Mouse (Mus musculus) left cerebral cortex, postnatal 4 days (tissue): ENCODE measurements around the gene Arid1a. TPM values are rescaled to one million over a fixed set of nuclear protein-coding genes. Genes with fewer than 3 reads are reported as not detected.
A peak's percentile ranks its signal among the peaks of the same experiment; 100 is the strongest.
"Not testable (repeated sequence)": the region's sequence is repeated elsewhere in the genome, so short reads cannot be mapped to it uniquely, and the experiment has no call there.

Experiments
- DNase-seq: peaks from one replicate; pipeline ENCODE4 v3.0.0-alpha.2; 2022
- intact Hi-C: fragments of 180-260 bp; cut with DNase I; formaldehyde crosslinking; loops from one replicate; pipeline ENCODE4 v1.15.1; 2025
- total RNA-seq, 2 experiments: library from RNA; stranded (reverse); gene quantifications; 2 replicates each; pipeline ENCODE4 v1.2.3; 2021

Gene Arid1a
- total RNA-seq, 2 experiments from 2014 or later, result 114 to 121 TPM

- intact Hi-C loops, result no loop called here
Measured at GRCm38 (mm10) chr4:133657829-133658458, 98.6 kb downstream of the Arid1a start.

DNA sequence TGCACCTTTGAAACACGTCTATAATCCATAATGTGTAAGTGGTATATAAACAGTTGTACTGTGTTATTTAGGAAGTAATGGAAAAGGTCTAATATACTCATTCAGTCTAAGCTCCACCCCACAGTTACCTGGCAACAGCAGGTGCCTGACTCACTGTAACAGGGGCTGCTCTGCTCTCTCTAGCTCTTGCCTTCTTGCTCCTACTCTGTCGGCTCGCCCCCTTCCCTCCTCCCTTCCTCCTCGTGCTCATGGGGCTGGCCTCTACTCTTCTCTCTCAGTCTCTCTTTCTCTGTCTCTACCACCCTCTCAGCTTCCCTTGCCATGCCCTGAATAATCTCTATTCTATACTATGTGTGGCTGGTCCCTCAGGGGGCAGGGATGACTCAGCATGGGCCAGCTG, 99.6 kb downstream of the Arid1a start:
- DNase-seq, result no peak
- intact Hi-C loops, result no loop called here

More at GRCm38 (mm10) chr4:133657829-133658458, 98.6 kb downstream of the Arid1a start:
- no peak for DNase-seq

- DNase-seq, result no peak
- intact Hi-C loops, result no loop called here
Measured at GRCm38 (mm10) chr4:133656294-133656693, 100.3 kb downstream of the Arid1a start.

DNA sequence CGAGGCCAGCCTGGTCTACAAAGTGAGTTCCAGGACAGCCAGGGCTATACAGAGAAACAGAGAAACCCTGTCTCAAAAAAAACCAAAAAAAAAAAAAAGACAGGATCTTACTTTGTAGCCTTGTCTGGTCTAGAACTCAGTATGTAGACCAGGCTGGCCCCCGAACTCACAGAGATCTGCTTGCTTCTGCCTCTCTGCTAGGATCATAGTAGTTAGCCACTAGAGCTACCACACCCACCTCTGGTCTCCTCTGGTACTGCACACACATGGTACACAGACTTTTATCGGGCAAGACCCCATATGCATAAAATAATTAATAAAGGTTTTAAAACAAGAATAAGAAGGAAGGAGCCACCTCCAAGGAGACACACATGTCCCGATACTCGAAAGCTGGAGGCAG, 102.5 kb downstream of the Arid1a start:
- intact Hi-C loops, result not testable (repeated sequence)

DNA sequence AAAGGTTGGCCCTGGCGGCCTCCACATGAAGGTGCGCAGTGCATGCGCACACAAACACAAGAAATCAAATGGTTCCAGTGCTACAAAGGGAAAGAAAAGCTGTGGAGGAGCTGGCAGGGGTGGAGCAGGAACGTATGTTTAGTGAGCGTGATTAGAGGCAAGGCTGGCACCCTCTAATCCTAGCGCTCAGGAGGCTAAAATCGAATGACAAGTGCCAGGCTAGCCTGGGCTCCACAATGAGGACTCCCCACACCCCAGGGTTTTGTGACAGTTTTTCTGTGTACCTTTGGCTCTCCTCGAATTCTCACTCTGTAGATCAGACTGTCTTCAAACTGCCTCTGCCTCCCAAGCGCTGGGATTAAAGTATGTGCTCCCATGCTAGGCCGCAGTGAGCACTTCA, 103.8 kb downstream of the Arid1a start:
- DNase-seq, result no peak

More for the DNA sequence above, 102.5 kb downstream of the Arid1a start:
- DNase-seq, result not testable (repeated sequence)

GRCm38 (mm10) chr4:133651986-133652385, 104.6 kb downstream of the Arid1a start:
- intact Hi-C loops, result no loop called here
- no peak for DNase-seq

More for the DNA sequence above, 103.8 kb downstream of the Arid1a start:
- intact Hi-C loops, result no loop called here

- no peak for DNase-seq
- intact Hi-C loops, result no loop called here
Measured at GRCm38 (mm10) chr4:133651445-133651844, 105.1 kb downstream of the Arid1a start.

DNA sequence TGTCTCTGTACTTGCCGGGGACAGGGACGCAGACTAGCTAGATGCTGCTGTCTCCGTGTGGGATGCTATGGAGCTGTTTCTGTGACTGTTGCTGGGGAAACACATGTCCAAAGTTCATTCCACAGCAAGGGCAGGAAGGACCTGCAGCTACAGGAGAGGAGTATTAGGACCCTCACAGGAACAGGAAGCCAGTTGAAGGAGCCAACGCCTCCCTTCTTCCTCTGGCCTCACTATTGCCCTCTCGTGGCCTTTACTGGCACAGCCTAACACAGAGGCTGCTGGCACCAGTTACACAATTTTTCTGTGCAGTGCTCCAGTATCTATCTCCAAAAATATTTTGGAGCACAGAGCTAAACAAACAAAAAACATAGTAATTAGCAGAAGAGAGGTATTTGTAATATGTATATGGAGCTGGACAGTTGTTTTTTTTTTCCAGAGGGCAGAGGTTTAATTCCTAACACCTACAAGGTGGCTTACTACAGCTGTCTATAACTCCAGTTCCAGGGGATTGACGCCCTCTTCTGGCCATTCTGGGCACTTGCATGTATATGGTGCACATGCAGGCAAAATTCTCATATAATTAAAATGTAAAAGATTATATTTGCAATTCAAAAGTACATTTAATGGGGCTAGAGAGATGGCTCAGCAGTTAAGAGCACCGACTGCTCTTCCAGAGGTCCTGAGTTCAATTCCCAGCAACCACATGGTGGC, 106.4 kb downstream of the Arid1a start, which contains the start of gene Zdhhc18:
TSS of gene Zdhhc18 (minus strand) at position 166 of the 711 bp plus-strand sequence.
- DNase-seq, result peak; percentile 80
- intact Hi-C loops, result no loop called here

GRCm38 (mm10) chr4:133649464-133649863, 107.1 kb downstream of the Arid1a start:
- DNase-seq, intact Hi-C loops: not testable (repeated sequence)

DNA sequence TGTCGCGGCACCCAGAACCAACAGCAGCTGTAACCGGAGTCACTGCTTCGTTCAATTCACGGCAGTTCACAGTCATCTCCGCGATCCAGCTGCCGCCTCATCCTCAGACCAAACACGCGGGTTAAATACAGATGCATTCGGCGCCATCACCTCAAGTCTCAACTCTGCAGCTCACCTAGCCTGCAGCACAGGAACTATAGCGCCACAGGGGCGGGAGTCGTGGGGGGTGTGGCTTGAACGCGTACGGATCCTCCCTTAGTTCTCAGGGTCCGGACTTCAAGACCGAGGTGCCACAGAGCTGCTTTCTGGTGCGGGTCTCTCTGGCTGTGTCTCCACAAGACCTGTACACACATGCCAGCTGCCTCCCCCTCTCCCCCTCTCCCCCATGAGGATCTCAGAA, 110.9 kb downstream of the Arid1a start:
- intact Hi-C loops, result no loop called here
- DNase-seq, result no peak

- intact Hi-C loops, result no loop called here
- DNase-seq, result no peak
Measured at GRCm38 (mm10) chr4:133645195-133645594, 111.4 kb downstream of the Arid1a start.

DNA sequence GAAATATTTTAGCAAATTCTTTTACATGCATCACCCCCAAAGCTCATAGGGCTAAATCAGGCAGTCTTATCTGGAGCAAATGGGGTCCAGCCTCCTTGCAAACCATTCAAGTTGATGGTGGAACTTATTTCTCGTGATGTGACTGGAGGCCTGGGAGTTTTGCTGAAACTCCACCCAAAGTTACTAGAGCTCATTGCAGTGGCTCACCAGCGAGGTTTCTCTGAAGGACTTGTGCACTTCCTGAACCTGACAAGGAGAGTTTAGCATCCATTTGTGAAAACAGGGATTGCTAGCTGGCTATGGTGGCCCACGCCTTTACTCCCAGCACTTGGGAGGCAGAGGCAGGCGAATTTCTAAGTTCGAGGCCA, 122.5 kb downstream of the Arid1a start:
- DNase-seq, result no peak
- intact Hi-C loops, result no loop called here

- DNase-seq, result peak; percentile 84
- intact Hi-C loops, result no loop called here
Measured at GRCm38 (mm10) chr4:133633332-133634042, 123.1 kb downstream of the Arid1a start.

DNA sequence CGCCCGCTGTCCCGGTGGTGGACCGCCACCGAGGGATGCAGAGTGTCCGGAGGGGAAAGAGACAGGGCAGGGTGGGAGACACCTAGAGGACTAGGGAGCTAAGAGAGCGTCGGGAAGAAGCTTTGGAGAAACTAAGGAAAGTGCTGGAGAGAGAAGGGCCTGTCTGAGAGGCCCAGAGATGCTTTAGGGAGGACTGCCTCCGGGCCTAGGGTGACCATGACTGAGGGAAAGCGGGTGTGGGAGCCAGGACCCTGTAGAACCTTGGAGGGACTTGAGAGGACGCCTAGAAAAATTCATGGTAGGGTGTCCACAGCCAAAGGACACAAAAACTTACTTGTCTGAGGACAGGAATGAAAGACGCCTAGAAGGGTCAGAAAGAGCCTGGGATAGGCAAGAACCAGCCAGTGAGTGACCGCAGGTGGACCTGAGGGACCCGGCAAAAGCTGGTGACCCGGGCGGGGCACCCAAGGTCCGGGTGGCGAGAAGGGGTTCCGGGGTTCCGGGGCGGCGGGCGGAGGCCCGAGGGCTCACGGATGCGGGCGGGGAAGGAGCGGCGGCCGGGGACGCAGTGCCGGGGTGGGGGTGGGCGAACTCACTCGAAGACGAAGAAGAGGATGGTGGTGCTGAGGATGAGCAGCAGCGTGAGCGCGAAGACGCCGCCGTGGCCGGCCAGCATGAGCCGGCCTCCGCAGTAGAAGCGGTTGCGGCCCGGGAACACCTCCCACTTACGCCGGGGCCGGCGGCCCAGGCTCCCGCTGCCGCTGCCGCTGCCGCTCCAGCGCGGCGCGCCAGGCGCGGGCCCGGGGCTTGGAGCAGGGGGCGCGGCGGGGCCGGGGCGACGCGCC, 123.9 kb downstream of the Arid1a start:
- DNase-seq, result peak; percentile 33
- intact Hi-C loops, result no loop called here

- no peak for DNase-seq
- intact Hi-C loops, result no loop called here
Measured at GRCm38 (mm10) chr4:133631769-133632411, 124.7 kb downstream of the Arid1a start.

DNA sequence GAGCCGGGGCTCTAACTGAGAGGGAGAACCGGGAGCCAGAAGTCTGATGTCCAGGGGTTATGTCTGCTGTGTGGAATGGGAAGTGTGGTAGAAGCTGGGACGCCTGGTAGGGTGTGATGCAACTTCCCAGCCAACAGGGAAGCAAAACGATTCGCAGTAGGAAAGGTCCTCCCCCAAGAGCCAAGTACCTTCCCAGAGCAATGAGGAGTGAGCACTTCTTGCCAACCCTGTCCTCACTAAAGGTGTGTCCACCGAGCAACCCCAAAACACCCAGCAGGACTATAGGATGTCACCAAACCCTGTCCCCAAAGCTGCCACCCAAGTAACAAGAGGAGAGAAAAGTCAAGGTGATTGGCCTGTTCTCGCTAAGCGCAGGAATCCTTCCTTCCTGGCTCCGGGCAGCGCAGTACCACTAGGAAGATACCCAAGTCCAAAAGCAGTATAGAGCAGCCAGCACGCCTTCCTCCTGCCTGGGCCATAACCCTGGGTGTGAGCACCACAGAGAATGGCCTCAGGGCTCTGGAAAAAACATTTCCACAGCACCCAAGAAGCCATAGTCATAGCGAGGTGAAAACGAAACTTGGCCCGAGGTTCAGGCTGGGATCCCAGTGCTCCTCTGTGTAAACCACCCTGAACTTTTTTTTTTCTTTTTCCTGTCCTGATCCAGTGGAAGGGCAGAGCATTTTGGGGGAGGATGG, 125.3 kb downstream of the Arid1a start:
- intact Hi-C loops, result no loop called here

DNA sequence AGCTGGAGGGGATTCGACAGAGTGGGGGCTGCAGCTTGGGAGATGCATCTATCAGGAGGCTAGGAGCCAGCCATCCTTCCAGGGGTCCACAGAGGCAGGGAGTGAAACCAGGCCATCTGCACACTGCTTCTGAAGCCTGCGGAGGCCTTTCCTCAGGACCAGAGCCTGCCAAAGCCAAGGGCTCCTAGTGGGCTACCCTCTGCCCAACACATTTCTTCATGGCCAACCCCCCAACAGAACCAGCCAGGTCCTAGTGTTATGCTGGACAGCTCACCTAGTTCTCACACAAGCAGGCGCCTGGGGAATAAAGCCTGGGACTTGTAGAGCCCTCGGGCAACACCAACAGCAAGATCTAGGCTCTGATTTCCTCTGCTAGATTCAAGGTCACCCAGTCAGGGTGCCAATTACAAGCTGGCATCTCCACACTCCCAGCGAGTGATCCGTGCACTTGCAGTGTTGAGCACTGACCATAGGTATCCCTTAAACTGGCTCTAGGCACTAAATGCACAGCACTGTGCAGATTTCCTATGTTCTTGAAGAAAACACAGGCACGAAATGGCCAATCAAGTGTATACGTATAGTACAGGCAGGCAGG, 126.1 kb downstream of the Arid1a start:
- intact Hi-C loops, result no loop called here
- peak; percentile 45 for DNase-seq

More for the DNA sequence above, 125.3 kb downstream of the Arid1a start:
- DNase-seq, result no peak

DNA sequence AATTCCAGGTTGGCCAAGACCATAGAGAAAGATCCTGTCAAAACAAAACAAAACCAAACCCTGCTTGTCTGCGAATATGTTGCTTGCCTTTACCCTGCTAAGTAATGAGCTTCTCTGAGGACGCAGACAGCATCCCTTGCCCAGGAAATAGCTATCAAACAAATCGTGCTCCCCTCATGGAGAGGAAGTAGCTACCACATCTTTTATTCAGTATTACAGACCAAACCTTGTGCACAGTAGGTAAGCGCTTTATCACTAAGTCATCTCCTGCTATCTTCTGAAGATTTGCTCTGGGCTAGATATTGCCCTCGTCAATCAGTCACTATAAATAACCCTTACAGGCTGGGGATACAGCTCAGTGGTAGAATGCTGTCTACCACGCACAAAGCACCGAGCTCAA, 127.4 kb downstream of the Arid1a start:
- DNase-seq, result no peak
- intact Hi-C loops, result no loop called here
